ENCODE assay signal across 29 mouse cellular contexts in genomic region chr8:11333746-11334145, GRCm38 (mm10). TPM values are rescaled to one million over a fixed set of nuclear protein-coding genes. Genes with fewer than 3 reads are reported as not detected.
DNase-seq lines count a peak whose midpoint lies in the region; ATAC-seq and TF ChIP-seq lines count a peak whose summit lies in the region.
"Had no signal": no experiment of that assay in that cellular context is flagged by ENCODE, and none has a peak within 500 bp of the region (broad histone marks: within the 10 kb centered on the region; RNA-seq: fewer than 3 reads in every experiment).

No protein-coding gene starts in this region.

- no peak for TF ChIP-seq CTCF in gastrocnemius, adult 2 months (IDR thresholded peaks at IDR 0.05)
- no peak for TF ChIP-seq CTCF in kidney, adult 2 months (conservative IDR thresholded peaks at IDR 0.05; ENCODE audit: insufficient read depth, insufficient read length, low read depth, low read length)

- H3K36me3 ChIP-seq in heart, embryonic 13.5 days: no peaks in the 10 kb centered on the region
- no peaks in the 10 kb centered on the region for H3K36me3 ChIP-seq in kidney, adult 2 months (ENCODE audit: control insufficient read depth, insufficient read depth, low read length)
- H3K36me3 ChIP-seq: hindbrain, embryonic 10.5 days; hindbrain, embryonic 15.5 days; limb, embryonic 13.5 days; midbrain, embryonic 13.5 days; neural tube, embryonic 13.5 days had no signal

- peak overlapping the region; percentile 38; the same call in 1 of the 2 replicates for H3K9ac ChIP-seq in heart, embryonic 13.5 days
- H3K9ac ChIP-seq: forebrain, embryonic 13.5 days; hindbrain, embryonic 15.5 days; limb, embryonic 13.5 days; midbrain, embryonic 13.5 days; neural tube, embryonic 13.5 days had no signal

- no peak for TF ChIP-seq POLR2A in kidney, adult 2 months (IDR thresholded peaks at IDR 0.05; ENCODE audit: low read depth, low read length)

- H3K9me3 ChIP-seq in heart, embryonic 13.5 days: no peaks in the 10 kb centered on the region
- H3K9me3 ChIP-seq: forebrain, embryonic 13.5 days; hindbrain, embryonic 10.5 days; hindbrain, embryonic 15.5 days; limb, embryonic 13.5 days; midbrain, embryonic 13.5 days; neural tube, embryonic 13.5 days had no signal

- intact Hi-C loops in gastrocnemius, adult 2 months (cut with DNase I): no loop called here

- H3K4me1 ChIP-seq in heart, embryonic 13.5 days: peaks cover 90% of the 10 kb centered on the region
- peaks cover 35% of the 10 kb centered on the region for H3K4me1 ChIP-seq in kidney, adult 2 months (ENCODE audit: control insufficient read depth, insufficient read depth, low read length)
- H3K4me1 ChIP-seq: hindbrain, embryonic 15.5 days had no signal

- DNase-seq in gastrocnemius, adult 2 months: no peak
- DNase-seq in gastrocnemius, postnatal 10 days: no peak
- no peak for DNase-seq in heart, adult 9 months (ENCODE audit: low spot score in 2 of 2)
- DNase-seq in kidney, adult 2 months: peak; percentile 73
- no peak for DNase-seq in kidney, adult 18-20 months
- peak; percentile 67 for DNase-seq in NIH3T3 (ENCODE audit: low read depth)
- DNase-seq: adrenal gland, postnatal 10 days; cerebellum, adult 11 months; cerebellum, adult 9-10 months; cerebellum, postnatal 36 days; gastrocnemius, postnatal 36 days; kidney, adult 11 months; kidney, postnatal 36 days; right cerebral cortex, postnatal 4 days; thymus, adult 18-20 months; thymus, postnatal 25 days had no signal

- no peak for ATAC-seq in heart, embryonic 13.5 days (ENCODE audit: extremely low read depth, insufficient number of reproducible peaks, low FRiP score, low TSS enrichment)
- ATAC-seq in frontal cortex, adult (ENCODE audit: low TSS enrichment): no peak
- ATAC-seq: forebrain, embryonic 13.5 days; inflammation-experienced regulatory T-cells, adult 6 months; midbrain, embryonic 13.5 days had no signal

- peak overlapping the region; percentile 69 for H3K27ac ChIP-seq in gastrocnemius, adult 2 months
- H3K27ac ChIP-seq in heart, embryonic 13.5 days (replicated peaks): peak overlapping the region; percentile 83
- H3K27ac ChIP-seq in kidney, adult 2 months (ENCODE audit: insufficient read depth, low read depth, low read length): no peak overlapping the region; the same call in 1 of the 2 replicates
- H3K27ac ChIP-seq: forebrain, embryonic 13.5 days; hindbrain, embryonic 10.5 days; hindbrain, embryonic 15.5 days; limb, embryonic 13.5 days; macrophage; midbrain, embryonic 13.5 days; neural tube, embryonic 13.5 days; stomach, postnatal 0 days had no signal

- 61% methylated on average over 6 of the region's 6 CpGs for WGBS in heart, embryonic 13.5 days
- 26% methylated on average over 6 of the region's 6 CpGs for WGBS in kidney, adult 2 months

- peak overlapping the region; percentile 46 for H3K4me2 ChIP-seq in heart, embryonic 13.5 days
- H3K4me2 ChIP-seq: forebrain, embryonic 13.5 days; hindbrain, embryonic 15.5 days; limb, embryonic 13.5 days; liver, embryonic 11.5 days; midbrain, embryonic 13.5 days; neural tube, embryonic 13.5 days had no signal

- no peaks in the 10 kb centered on the region for H3K27me3 ChIP-seq in heart, embryonic 13.5 days (replicated peaks)
- no peaks in the 10 kb centered on the region for H3K27me3 ChIP-seq in kidney, adult 2 months (replicated peaks; ENCODE audit: control insufficient read depth, insufficient read depth, low read length)
- H3K27me3 ChIP-seq: forebrain, embryonic 13.5 days; hindbrain, embryonic 15.5 days; limb, embryonic 13.5 days; midbrain, embryonic 13.5 days; neural tube, embryonic 13.5 days had no signal

- no peak overlapping the region for H3K4me3 ChIP-seq in gastrocnemius, adult 2 months
- no peak overlapping the region for H3K4me3 ChIP-seq in heart, embryonic 13.5 days
- H3K4me3 ChIP-seq in kidney, adult 2 months (ENCODE audit: insufficient read depth, low read depth, low read length): no peak overlapping the region
- H3K4me3 ChIP-seq: forebrain, embryonic 13.5 days; hindbrain, embryonic 10.5 days; hindbrain, embryonic 15.5 days; limb, embryonic 13.5 days; midbrain, embryonic 13.5 days; neural tube, embryonic 13.5 days had no signal

RNA-seq across cellular contexts. Expression of gene Col4a1, which starts 21.1 kb away (rescaled TPM):
- total RNA-seq in gastrocnemius, adult 2 months (2021): 100 to 1,000 TPM in 1 of 2 experiments, 10 to 100 TPM in 1; 73.3 to 117 TPM
- total RNA-seq in gastrocnemius, postnatal 10 days (2021): 100 to 1,000 TPM; 741 to 775 TPM
- polyA plus RNA-seq in heart, embryonic 13.5 days (2015; fragmentation: Nextera tagmentation; extraction: Ambion mirVana): 164 TPM in 2 replicates
- 216 and 304 TPM in 2 replicates for polyA plus RNA-seq in kidney, adult 2 months (2012; rRNA removed)
- total RNA-seq: megakaryocyte-erythroid progenitor cell, adult 5-6 weeks had no signal

RNA-seq across cellular contexts. Expression of gene Col4a2, which starts 21.1 kb away (rescaled TPM):
- total RNA-seq in gastrocnemius, adult 2 months (2021): 10 to 100 TPM; 51.3 to 69.5 TPM
- total RNA-seq in gastrocnemius, postnatal 10 days (2021): 100 to 1,000 TPM; 340 to 382 TPM
- polyA plus RNA-seq in heart, embryonic 13.5 days (2015; fragmentation: Nextera tagmentation; extraction: Ambion mirVana): 66.9 and 71.5 TPM in 2 replicates
- 75.6 and 83.5 TPM in 2 replicates for polyA plus RNA-seq in kidney, adult 2 months (2012; rRNA removed)
- polyA plus RNA-seq: inflammation-experienced regulatory T-cells, adult 6 months had no signal

Comparison
In these comparisons a context has a peak if more than half of its experiments do, and no peak if none do; other contexts are left out.
1. DNase-seq: peak in kidney, adult 2 months (single experiment) and NIH3T3 (single experiment); none in gastrocnemius, adult 2 months (single experiment), gastrocnemius, postnatal 10 days (single experiment), heart, adult 9 months (0 of 2) and kidney, adult 18-20 months (single experiment).
2. RNA of gene Col4a1, which starts 21.1 kb away (total RNA-seq): 741 to 775 TPM in gastrocnemius, postnatal 10 days; 73.3 to 117 TPM in gastrocnemius, adult 2 months; every median in the first group is over 4 times any median in the second.
3. RNA of gene Col4a2, which starts 21.1 kb away (total RNA-seq): 340 to 382 TPM in gastrocnemius, postnatal 10 days; 51.3 to 69.5 TPM in gastrocnemius, adult 2 months; every median in the first group is over 4 times any median in the second.